Mouse (Mus musculus): Measurements from ENCODE around the gene Atp4b. TPM values are rescaled to one million over a fixed set of nuclear protein-coding genes. Genes with fewer than 3 reads are reported as not detected.

Atp4b gene
- total RNA-seq, 4 experiments from 2014 or later = not detected

Other genes starting within 250 kb of the Atp4b start
- 100 to 1,000 TPM; 261 to 360 (median 306) TPM for gene Lamp1, start 237.7 kb downstream of the Atp4b start, total RNA-seq (2022)
- 1 to 10 TPM; 3.9 to 6.7 (median 5.5) TPM for gene Grtp1, start 196.2 kb downstream of the Atp4b start, total RNA-seq (2022)
- gene Adprhl1, start 142.7 kb downstream of the Atp4b start, total RNA-seq (2022) = 1 to 10 TPM in 2 of 4 experiments, under 1 TPM in 2; 0.59 to 1.3 (median 1.0) TPM
- 10 to 100 TPM; 35.8 to 39.8 (median 38.4) TPM for gene Dcun1d2, start 108.7 kb downstream of the Atp4b start, total RNA-seq (2022)
- gene Tmco3, start 108.6 kb downstream of the Atp4b start, total RNA-seq (2022) = 10 to 100 TPM; 45.3 to 53.0 (median 49.2) TPM
- 10 to 100 TPM; 58.4 to 71.6 (median 67.4) TPM for gene Tfdp1, start 58.1 kb downstream of the Atp4b start, total RNA-seq (2022)
- gene Grk1, start 8.3 kb upstream of the Atp4b start, total RNA-seq (2022) = not detected
- gene Tmem255b, start 38.4 kb upstream of the Atp4b start, total RNA-seq (2022) = 1 to 10 TPM; 4.9 to 6.8 (median 6.1) TPM
- gene Gas6, start 97.7 kb upstream of the Atp4b start, total RNA-seq (2022) = 100 to 1,000 TPM in 2 of 4 experiments, 10 to 100 TPM in 2; 84.4 to 105 (median 93.8) TPM
- gene 1700029H14Rik, start 165.6 kb upstream of the Atp4b start, total RNA-seq (2022) = not detected

Data from layer of hippocampus, adult 8-10 months (tissue).